ENCODE assay signal across 34 mouse cellular contexts in genomic region chr9:105103893-105104292, GRCm38 (mm10). TPM values are rescaled to one million over a fixed set of nuclear protein-coding genes. Genes with fewer than 3 reads are reported as not detected.
A peak's percentile ranks its signal among the peaks of the same experiment; 100 is the strongest.
DNase-seq lines count a peak whose midpoint lies in the region; ATAC-seq and TF ChIP-seq lines count a peak whose summit lies in the region.
"Had no signal": no experiment of that assay in that cellular context is flagged by ENCODE, and none has a peak within 500 bp of the region (broad histone marks: within the 10 kb centered on the region; RNA-seq: fewer than 3 reads in every experiment).

No protein-coding gene starts in this region.

- no peak overlapping the region for H3K4me3 ChIP-seq in hindbrain, postnatal 0 days (ENCODE audit: low read length)
- H3K4me3 ChIP-seq in hindbrain, embryonic 16.5 days (ENCODE audit: low read length) = no peak overlapping the region
- no peak overlapping the region for H3K4me3 ChIP-seq in kidney, embryonic 16.5 days (ENCODE audit: low read length)
- no peak overlapping the region for H3K4me3 ChIP-seq in olfactory bulb, adult 2 months (ENCODE audit: insufficient read depth, low read depth, low read length)
- H3K4me3 ChIP-seq: embryonic facial prominence, embryonic 10.5 days; embryonic facial prominence, embryonic 13.5 days; erythroblast, embryonic 14.5 days; forebrain, embryonic 12.5 days; forebrain, embryonic 15.5 days; heart, adult 2 months; heart, embryonic 10.5 days; heart, embryonic 13.5 days had no signal

- H3K9ac ChIP-seq in hindbrain, postnatal 0 days (replicated peaks; ENCODE audit: low read length) = no peak overlapping the region
- no peak overlapping the region for H3K9ac ChIP-seq in hindbrain, embryonic 16.5 days (ENCODE audit: low read depth, low read length)
- H3K9ac ChIP-seq in kidney, embryonic 16.5 days (replicated peaks; ENCODE audit: low read length) = no peak overlapping the region
- H3K9ac ChIP-seq: embryonic facial prominence, embryonic 13.5 days; forebrain, embryonic 12.5 days; forebrain, embryonic 15.5 days; heart, embryonic 13.5 days; hindbrain, embryonic 14.5 days had no signal

- no peaks in the 10 kb centered on the region for H3K36me3 ChIP-seq in hindbrain, postnatal 0 days (ENCODE audit: insufficient read depth, low read length)
- no peaks in the 10 kb centered on the region for H3K36me3 ChIP-seq in hindbrain, embryonic 16.5 days (ENCODE audit: control insufficient read depth, insufficient read depth, low read length)
- H3K36me3 ChIP-seq in kidney, embryonic 16.5 days (ENCODE audit: insufficient read depth, low read length) = no peaks in the 10 kb centered on the region
- H3K36me3 ChIP-seq: embryonic facial prominence, embryonic 10.5 days; embryonic facial prominence, embryonic 13.5 days; forebrain, embryonic 12.5 days; forebrain, embryonic 15.5 days; heart, embryonic 10.5 days; heart, embryonic 13.5 days had no signal

- H3K9me3 ChIP-seq in hindbrain, postnatal 0 days (ENCODE audit: low read length) = no peaks in the 10 kb centered on the region
- no peaks in the 10 kb centered on the region for H3K9me3 ChIP-seq in hindbrain, embryonic 16.5 days (ENCODE audit: control insufficient read depth, low read length)
- no peaks in the 10 kb centered on the region for H3K9me3 ChIP-seq in kidney, embryonic 16.5 days (ENCODE audit: low read length)
- H3K9me3 ChIP-seq: embryonic facial prominence, embryonic 10.5 days; embryonic facial prominence, embryonic 13.5 days; forebrain, embryonic 12.5 days; forebrain, embryonic 15.5 days; heart, embryonic 10.5 days; heart, embryonic 13.5 days had no signal

- 70% methylated on average over 5 of the region's 5 CpGs for WGBS in hindbrain, postnatal 0 days
- 71% methylated on average over 5 of the region's 5 CpGs for WGBS in hindbrain, embryonic 16.5 days
- 56% methylated on average over 5 of the region's 5 CpGs for WGBS in kidney, embryonic 16.5 days
- WGBS in olfactory bulb, adult 2 months = 49% methylated on average over 5 of the region's 5 CpGs

- DNase-seq in hindbrain, postnatal 0 days (ENCODE audit: low spot score) = peak; percentile 10
- no peak for DNase-seq in kidney, adult 11 months
- peak; percentile 11 for DNase-seq in left cerebral cortex, postnatal 4 days
- DNase-seq in left cerebral cortex, adult 9 months (ENCODE audit: low spot score in 2 of 2) = no peak
- DNase-seq in adrenal gland, postnatal 14 days = no peak
- DNase-seq: adrenal gland, adult 2 months; adrenal gland, postnatal 25 days; cerebellum, adult 11-12 months; cerebellum, adult 8-10 months; cerebellum, postnatal 10 days; cerebellum, postnatal 36 days; embryo, embryonic 11 days; gastrocnemius, postnatal 36 days; heart, adult 2 months; heart, postnatal 14 days; heart, postnatal 4 days had no signal

- TF ChIP-seq CTCF in hindbrain, postnatal 0 days (IDR thresholded peaks at IDR 0.05; ENCODE audit: low read depth) = no peak
- no peak for TF ChIP-seq CTCF in olfactory bulb, adult 2 months (IDR thresholded peaks at IDR 0.05; ENCODE audit: insufficient read depth, low read depth, low read length)

- H3K4me1 ChIP-seq in hindbrain, postnatal 0 days (ENCODE audit: insufficient read depth, low read length) = no peaks in the 10 kb centered on the region
- H3K4me1 ChIP-seq in hindbrain, embryonic 16.5 days (ENCODE audit: control insufficient read depth, insufficient read depth, low read depth, low read length) = no peaks in the 10 kb centered on the region
- no peaks in the 10 kb centered on the region for H3K4me1 ChIP-seq in kidney, embryonic 16.5 days (ENCODE audit: insufficient read depth, low read length)
- H3K4me1 ChIP-seq in olfactory bulb, adult 2 months (ENCODE audit: control insufficient read depth, insufficient read depth, low read length) = peaks cover 9% of the 10 kb centered on the region; the same call in 1 of the 2 replicates
- H3K4me1 ChIP-seq: embryonic facial prominence, embryonic 13.5 days; forebrain, embryonic 12.5 days; forebrain, embryonic 15.5 days; heart, embryonic 10.5 days; heart, embryonic 13.5 days had no signal

- ATAC-seq in hindbrain, postnatal 0 days = no peak
- ATAC-seq in hindbrain, embryonic 16.5 days = no peak
- peak; percentile 27; the same call in 1 of the 2 replicates for ATAC-seq in kidney, embryonic 16.5 days (ENCODE audit: low FRiP score, low TSS enrichment)
- ATAC-seq: forebrain, embryonic 15.5 days had no signal

- TF ChIP-seq POLR2A in olfactory bulb, adult 2 months (IDR thresholded peaks at IDR 0.05; ENCODE audit: insufficient read depth, low read depth, low read length) = no peak

- intact Hi-C loops in left cerebral cortex, postnatal 4 days (cut with DNase I) = no loop called here

- no peaks in the 10 kb centered on the region for H3K27me3 ChIP-seq in hindbrain, postnatal 0 days (ENCODE audit: insufficient read depth, low read length)
- no peaks in the 10 kb centered on the region for H3K27me3 ChIP-seq in hindbrain, embryonic 16.5 days (replicated peaks; ENCODE audit: control insufficient read depth, insufficient read depth, low read length)
- H3K27me3 ChIP-seq in kidney, embryonic 16.5 days (ENCODE audit: insufficient read depth, low read length) = no peaks in the 10 kb centered on the region
- H3K27me3 ChIP-seq: embryonic facial prominence, embryonic 13.5 days; forebrain, embryonic 12.5 days; forebrain, embryonic 15.5 days; heart, embryonic 13.5 days had no signal

- H3K27ac ChIP-seq in hindbrain, postnatal 0 days = no peak overlapping the region
- no peak overlapping the region for H3K27ac ChIP-seq in hindbrain, embryonic 16.5 days (ENCODE audit: low read depth, low read length)
- no peak overlapping the region for H3K27ac ChIP-seq in kidney, embryonic 16.5 days (ENCODE audit: low read length)
- peak overlapping the region; percentile 61; the same call in 1 of the 2 replicates for H3K27ac ChIP-seq in olfactory bulb, adult 2 months (ENCODE audit: insufficient read depth, low read depth, low read length)
- H3K27ac ChIP-seq: embryonic facial prominence, embryonic 10.5 days; embryonic facial prominence, embryonic 13.5 days; forebrain, embryonic 12.5 days; forebrain, embryonic 15.5 days; heart, adult 2 months; heart, embryonic 10.5 days; heart, embryonic 13.5 days; hindbrain, embryonic 14.5 days had no signal

- no peak overlapping the region for H3K4me2 ChIP-seq in hindbrain, postnatal 0 days (ENCODE audit: low read depth, low read length)
- no peak overlapping the region for H3K4me2 ChIP-seq in hindbrain, embryonic 16.5 days (ENCODE audit: low read length)
- H3K4me2 ChIP-seq in kidney, embryonic 16.5 days (replicated peaks; ENCODE audit: low read depth, low read length) = no peak overlapping the region
- H3K4me2 ChIP-seq: embryonic facial prominence, embryonic 13.5 days; forebrain, embryonic 12.5 days; forebrain, embryonic 15.5 days; heart, embryonic 13.5 days; hindbrain, embryonic 14.5 days had no signal

RNA-seq across cellular contexts. Expression of gene Nudt16, which starts 27.7 kb away (rescaled TPM):
- 12.4 and 20.2 TPM in 2 replicates for total RNA-seq in hindbrain, postnatal 0 days (2014; rRNA removed)
- polyA plus RNA-seq in hindbrain, postnatal 0 days (2015; fragmentation: Nextera tagmentation; extraction: Ambion mirVana) = 29.6 and 30.3 TPM in 2 replicates
- polyA plus RNA-seq in hindbrain, embryonic 16.5 days (2015; fragmentation: Nextera tagmentation; extraction: Ambion mirVana) = 24.8 and 26.4 TPM in 2 replicates
- polyA plus RNA-seq in kidney, embryonic 16.5 days (2015; fragmentation: Nextera tagmentation; extraction: Ambion mirVana) = 11.9 and 13.2 TPM in 2 replicates
- 10 to 100 TPM; 20.4 to 21.4 TPM for total RNA-seq in left cerebral cortex, postnatal 4 days (2021)
- polyA plus RNA-seq in olfactory bulb, adult 2 months (2012; ENCODE audit: insufficient read depth, insufficient read length, low replicate concordance, missing spikeins) = not detected in 2 replicates
- 10.3 and 14.3 TPM in 2 replicates for total RNA-seq in adrenal gland, postnatal 14 days (2021)

RNA-seq across cellular contexts. Expression of gene 1700080E11Rik, which starts 41.0 kb away (rescaled TPM):
- total RNA-seq in hindbrain, postnatal 0 days (2014; rRNA removed) = not detected in 2 replicates
- polyA plus RNA-seq in hindbrain, postnatal 0 days (2015; fragmentation: Nextera tagmentation; extraction: Ambion mirVana) = not detected in 2 replicates
- not detected in 2 replicates for polyA plus RNA-seq in hindbrain, embryonic 16.5 days (2015; fragmentation: Nextera tagmentation; extraction: Ambion mirVana)
- not detected in 2 replicates for polyA plus RNA-seq in kidney, embryonic 16.5 days (2015; fragmentation: Nextera tagmentation; extraction: Ambion mirVana)
- not detected for total RNA-seq in left cerebral cortex, postnatal 4 days (2021)
- not detected in 2 replicates for polyA plus RNA-seq in olfactory bulb, adult 2 months (2012; ENCODE audit: insufficient read depth, insufficient read length, low replicate concordance, missing spikeins)
- not detected in 2 replicates for total RNA-seq in adrenal gland, postnatal 14 days (2021)
- total RNA-seq: adrenal gland, adult 2 months; adrenal gland, postnatal 25 days; ES-E14; gastrocnemius, adult 8-10 months; gastrocnemius, postnatal 36 days; granulocyte monocyte progenitor cell, adult 5-6 weeks; heart, adult 2 months; heart, postnatal 14 days; heart, postnatal 4 days had no signal
- polyA plus RNA-seq: adrenal gland, adult 2 months; brain, embryonic 14.5 days; cortical plate, adult 2 months; embryonic facial prominence, embryonic 10.5 days; embryonic facial prominence, embryonic 13.5 days; erythroblast, embryonic 14.5 days; forebrain, embryonic 12.5 days; forebrain, embryonic 15.5 days; heart, adult 2 months; heart, embryonic 10.5 days; heart, embryonic 13.5 days; heart, embryonic 16.5 days; hindbrain, embryonic 11.5 days; hindbrain, embryonic 14.5 days had no signal

RNA-seq across cellular contexts. Expression of gene Mrpl3, which starts 50.9 kb away (rescaled TPM):
- total RNA-seq in hindbrain, postnatal 0 days (2014; rRNA removed) = 57.0 and 67.3 TPM in 2 replicates
- polyA plus RNA-seq in hindbrain, postnatal 0 days (2015; fragmentation: Nextera tagmentation; extraction: Ambion mirVana) = 95.2 and 96.3 TPM in 2 replicates
- 82.0 and 86.9 TPM in 2 replicates for polyA plus RNA-seq in hindbrain, embryonic 16.5 days (2015; fragmentation: Nextera tagmentation; extraction: Ambion mirVana)
- 102 and 110 TPM in 2 replicates for polyA plus RNA-seq in kidney, embryonic 16.5 days (2015; fragmentation: Nextera tagmentation; extraction: Ambion mirVana)
- 10 to 100 TPM; 73.7 to 76.5 TPM for total RNA-seq in left cerebral cortex, postnatal 4 days (2021)
- 121 and 370 TPM in 2 replicates for polyA plus RNA-seq in olfactory bulb, adult 2 months (2012; ENCODE audit: insufficient read depth, insufficient read length, low replicate concordance, missing spikeins)
- 111 and 120 TPM in 2 replicates for total RNA-seq in adrenal gland, postnatal 14 days (2021)

Comparison
In these comparisons a context has a peak if more than half of its experiments do, and no peak if none do; other contexts are left out.
1. DNase-seq: peak in hindbrain, postnatal 0 days (single experiment) and left cerebral cortex, postnatal 4 days (single experiment); none in kidney, adult 11 months (single experiment), left cerebral cortex, adult 9 months (0 of 2) and adrenal gland, postnatal 14 days (single experiment).
2. RNA of gene Nudt16, which starts 27.7 kb away (polyA plus RNA-seq): 29.6 to 30.3 TPM in hindbrain, postnatal 0 days, 24.8 to 26.4 TPM in hindbrain, embryonic 16.5 days and 11.9 to 13.2 TPM in kidney, embryonic 16.5 days; not detected in olfactory bulb, adult 2 months; every median in the first group is over 10 times any median in the second.